Mouse (Mus musculus) lung, adult 2 months (tissue): ENCODE results near the gene Arcn1. TPM values are rescaled to one million over a fixed set of nuclear protein-coding genes. Genes with fewer than 3 reads are reported as not detected.
A peak's percentile ranks its signal among the peaks of the same experiment; 100 is the strongest.

ENCODE experiments used
- DNase-seq: peaks from one replicate; pipeline ENCODE4 v3.0.0; 2022
- H3K4me1 ChIP-seq: fragments of 200-500 bp; 2 replicates; pipeline ENCODE4 v1.6.1; 2011; ENCODE audit warnings: low read length; ENCODE audit not compliant: control insufficient read depth, insufficient read depth
- H3K4me3 ChIP-seq: fragments of 200-500 bp; replicated peaks from 2 replicates; pipeline ENCODE3; 2011; ENCODE audit warnings: low read depth, mild to moderate bottlenecking, control low read depth, low read length; ENCODE audit errors: extremely low read depth
- CTCF ChIP-seq: fragments of 200-500 bp; IDR thresholded peaks from 2 replicates; pipeline ENCODE4 v1.5.1; 2011; ENCODE audit warnings: mild to moderate bottlenecking, low read length, control low read depth; ENCODE audit not compliant: insufficient read depth
- POLR2A ChIP-seq: fragments of 200-500 bp; IDR thresholded peaks from 2 replicates; pipeline ENCODE4 v1.6.1; 2011; ENCODE audit warnings: low read depth, mild to moderate bottlenecking, control low read depth, low read length, borderline replicate concordance; ENCODE audit errors: extremely low read depth
- WGBS: fragments of 180-500 bp; shearing (Covaris S2); methylation state at CpG from one replicate; pipeline ENCODE4 v1.1.7; 2018; 5-methylcytosine and 5-hydroxymethylcytosine counted together
- polyA plus RNA-seq: library from polyadenylated mRNA; depleted of rRNA; stranded (reverse); fragments of >200 nt; gene quantifications from 2 replicates; pipeline ENCODE4 v1.2.3, GENCODE M21; 2012; rRNA removed

Gene Arcn1
- polyA plus RNA-seq, 1 experiment: 40.8 TPM

- TF ChIP-seq POLR2A (no peak), CTCF (no peak)
- 85% methylated on average over 11 of the region's 11 CpGs for WGBS
- no peak for DNase-seq
- Histone ChIP-seq H3K4me3 (no peak overlapping the region), H3K4me1 (peaks cover 12% of the 10 kb centered on the region)
Measured at GRCm38 (mm10) chr9:44693071-44693470, 74.6 kb downstream of the Arcn1 start.

- H3K4me3 ChIP-seq: no peak overlapping the region
- WGBS: 22% methylated on average over 21 of the region's 21 CpGs
- peaks cover 12% of the 10 kb centered on the region for H3K4me1 ChIP-seq
- no peak for TF ChIP-seq POLR2A
- TF ChIP-seq CTCF: no peak
- DNase-seq: peak; percentile 70
Measured at GRCm38 (mm10) chr9:44691671-44692520, 75.7 kb downstream of the Arcn1 start.

Other genes with a start within 250 kb of the Arcn1 start
- 6.0 TPM in 2 replicates for gene Cxcr5, start 206.0 kb downstream of the Arcn1 start, polyA plus RNA-seq
- 17.4 and 24.2 TPM in 2 replicates for gene Ddx6, start 163.0 kb downstream of the Arcn1 start, polyA plus RNA-seq
- gene Treh, start 94.6 kb downstream of the Arcn1 start, polyA plus RNA-seq: not detected in 2 replicates
- 87.6 and 93.5 TPM in 2 replicates for gene Phldb1, start 32.6 kb downstream of the Arcn1 start, polyA plus RNA-seq
- gene Ift46, start 63 bp upstream of the Arcn1 start, polyA plus RNA-seq: 38.9 and 67.5 TPM in 2 replicates
- 3.7 and 5.1 TPM in 2 replicates for gene Tmem25, start 31.5 kb upstream of the Arcn1 start, polyA plus RNA-seq
- 17.6 and 19.8 TPM in 2 replicates for gene Ttc36, start 35.2 kb upstream of the Arcn1 start, polyA plus RNA-seq
- gene Kmt2a, start 113.5 kb upstream of the Arcn1 start, polyA plus RNA-seq: 18.8 and 22.6 TPM in 2 replicates
- 105 and 150 TPM in 2 replicates for gene Atp5l, start 152.9 kb upstream of the Arcn1 start, polyA plus RNA-seq
- 7.3 and 13.6 TPM in 2 replicates for gene Ube4a, start 197.8 kb upstream of the Arcn1 start, polyA plus RNA-seq
- gene Cd3g, start 212.6 kb upstream of the Arcn1 start, polyA plus RNA-seq: 1.3 and 2.3 TPM in 2 replicates
- 1.6 and 2.0 TPM in 2 replicates for gene Cd3d, start 213.9 kb upstream of the Arcn1 start, polyA plus RNA-seq
- gene Cd3e, start 241.8 kb upstream of the Arcn1 start, polyA plus RNA-seq: 3.0 and 4.8 TPM in 2 replicates